ENCODE assay signal across 8 mouse cellular contexts in the genomic region with DNA sequence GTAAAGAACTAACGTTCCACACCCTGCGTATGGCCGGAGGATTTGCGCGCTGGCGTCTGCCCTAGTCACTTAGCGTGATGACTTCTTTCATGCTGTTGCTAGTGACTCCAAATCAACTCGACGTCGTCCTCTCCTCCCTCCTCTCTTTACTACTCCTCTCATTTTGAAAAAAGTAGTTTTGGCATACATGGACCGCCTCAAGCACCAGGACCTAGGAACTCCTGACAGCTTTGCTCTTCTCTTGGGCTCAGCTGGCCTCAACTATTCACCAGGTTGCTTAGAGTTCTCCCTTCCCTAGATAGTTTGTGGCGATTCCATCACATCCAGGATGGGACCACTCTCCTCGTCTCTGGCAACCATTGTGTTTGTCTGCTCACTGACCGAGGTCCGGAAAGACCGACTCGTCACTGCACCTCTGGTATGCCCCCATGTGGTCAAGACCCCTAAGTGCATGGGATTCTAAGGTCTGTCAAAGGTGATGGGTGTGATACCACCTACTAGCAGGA. TPM values are rescaled to one million over a fixed set of nuclear protein-coding genes. Genes with fewer than 3 reads are reported as not detected.
A peak's percentile ranks its signal among the peaks of the same experiment; 100 is the strongest.
DNase-seq lines count a peak whose midpoint lies in the region; ATAC-seq lines count a peak whose summit lies in the region.

No protein-coding gene starts in this region.

- peak; percentile 25 for ATAC-seq in inflammation-experienced regulatory T-cells, adult 6 months
- peak; percentile 49 for ATAC-seq in megakaryocyte-erythroid progenitor cell, adult 5-6 weeks (replicated peaks; ENCODE audit: low FRiP score, low TSS enrichment, poor library complexity, severe bottlenecking)

- DNase-seq in adrenal gland, adult (ENCODE audit: inconsistent age in 2 of 2, low spot score in 1 of 2) = peak; percentile 83 to 95
- peak; percentile 94 for DNase-seq in embryo, embryonic 10 days (ENCODE audit: low spot score)
- DNase-seq in gastrocnemius, postnatal 14 days = peak; percentile 84
- DNase-seq in left cerebral cortex, postnatal 14 days (ENCODE audit: low spot score in 2 of 2) = peak; percentile 77 to 78
- peak; percentile 52 for DNase-seq in right cerebral cortex, postnatal 14 days
- peak; percentile 87 for DNase-seq in yolk sac, embryonic 10.5 days (ENCODE audit: low spot score)

- intact Hi-C loops in gastrocnemius, postnatal 14 days (cut with DNase I; ENCODE audit: low total_unique reads) = loop anchor here (2.0 kb wide), 1 partner anchor 79 kb away; no protein-coding TSS in a partner anchor
- intact Hi-C loops in left cerebral cortex, postnatal 14 days (cut with DNase I) = loop anchor here (2.0 kb wide), 1 partner anchor 37 kb away; no protein-coding TSS in a partner anchor

RNA-seq across cellular contexts. Expression of a gene that starts 13.2 kb away (rescaled TPM):
- not detected for total RNA-seq in gastrocnemius, postnatal 14 days (2021)
- polyA plus RNA-seq in inflammation-experienced regulatory T-cells, adult 6 months (2017; shearing (Covaris generic)) = under 1 TPM in 1 of 3 experiments, not detected in 2; 0.79 TPM
- not detected for total RNA-seq in left cerebral cortex, postnatal 14 days (2021)
- total RNA-seq in megakaryocyte-erythroid progenitor cell, adult 5-6 weeks (2014; fragmentation: Nextera tagmentation) = 0.94 TPM in 1 of 2 replicates, not detected in the other
- total RNA-seq in megakaryocyte-erythroid progenitor cell, adult 5-6 weeks (2017) = 1.8 and 5.5 TPM in 2 replicates

RNA-seq across cellular contexts. Expression of a gene that starts 13.2 kb away (rescaled TPM):
- not detected for total RNA-seq in gastrocnemius, postnatal 14 days (2021)
- polyA plus RNA-seq in inflammation-experienced regulatory T-cells, adult 6 months (2017; shearing (Covaris generic)) = not detected
- not detected for total RNA-seq in left cerebral cortex, postnatal 14 days (2021)
- not detected in 2 replicates for total RNA-seq in megakaryocyte-erythroid progenitor cell, adult 5-6 weeks (2014; fragmentation: Nextera tagmentation)
- total RNA-seq in megakaryocyte-erythroid progenitor cell, adult 5-6 weeks (2017) = not detected in 2 replicates

RNA-seq across cellular contexts. Expression of a gene that starts 48.1 kb away (rescaled TPM):
- total RNA-seq in gastrocnemius, postnatal 14 days (2021) = not detected
- 10 to 100 TPM; 70.5 to 91.7 (median 73.9) TPM for polyA plus RNA-seq in inflammation-experienced regulatory T-cells, adult 6 months (2017; shearing (Covaris generic))
- under 1 TPM in 1 of 2 experiments, not detected in 1; 0.15 TPM for total RNA-seq in left cerebral cortex, postnatal 14 days (2021)
- total RNA-seq in megakaryocyte-erythroid progenitor cell, adult 5-6 weeks (2014; fragmentation: Nextera tagmentation) = 0.90 and 1.5 TPM in 2 replicates
- total RNA-seq in megakaryocyte-erythroid progenitor cell, adult 5-6 weeks (2017) = 3.4 and 4.3 TPM in 2 replicates

RNA-seq across cellular contexts. Expression of a gene that starts 50.3 kb away (rescaled TPM):
- total RNA-seq in gastrocnemius, postnatal 14 days (2021) = under 1 TPM in 1 of 2 experiments, not detected in 1; 0.14 TPM
- polyA plus RNA-seq in inflammation-experienced regulatory T-cells, adult 6 months (2017; shearing (Covaris generic)) = under 1 TPM; 0.33 to 0.67 (median 0.34) TPM
- not detected for total RNA-seq in left cerebral cortex, postnatal 14 days (2021)
- 0.39 and 1.2 TPM in 2 replicates for total RNA-seq in megakaryocyte-erythroid progenitor cell, adult 5-6 weeks (2014; fragmentation: Nextera tagmentation)
- total RNA-seq in megakaryocyte-erythroid progenitor cell, adult 5-6 weeks (2017) = 1.3 and 14.3 TPM in 2 replicates

RNA-seq across cellular contexts. Expression of a gene that starts 51.6 kb away (rescaled TPM):
- under 1 TPM in 1 of 2 experiments, not detected in 1; 0.13 TPM for total RNA-seq in gastrocnemius, postnatal 14 days (2021)
- polyA plus RNA-seq in inflammation-experienced regulatory T-cells, adult 6 months (2017; shearing (Covaris generic)) = 1 to 10 TPM; 4.6 to 6.7 (median 5.6) TPM
- 1 to 10 TPM in 1 of 2 experiments, under 1 TPM in 1; 0.97 to 1.3 TPM for total RNA-seq in left cerebral cortex, postnatal 14 days (2021)
- 3.0 and 8.4 TPM in 2 replicates for total RNA-seq in megakaryocyte-erythroid progenitor cell, adult 5-6 weeks (2014; fragmentation: Nextera tagmentation)
- total RNA-seq in megakaryocyte-erythroid progenitor cell, adult 5-6 weeks (2017) = 0.85 and 13.2 TPM in 2 replicates

Comparison
In these comparisons a context has a peak if more than half of its experiments do, and no peak if none do; other contexts are left out.
1. Peak in every context shown above with its lines: DNase-seq and ATAC-seq.